Mouse (Mus musculus): ENCODE results near the gene Myo5a.
"Not testable (repeated sequence)": the region's sequence is repeated elsewhere in the genome, so short reads cannot be mapped to it uniquely, and the experiment has no call there.

The Myo5a gene

GRCm38 (mm10) chr9:75209246-75209645 is 138.4 kb downstream of the Myo5a start:
- no peak for DNase-seq

GRCm38 (mm10) chr9:75210269-75210668 is 139.5 kb downstream of the Myo5a start:
- no peak for DNase-seq

GRCm38 (mm10) chr9:75214743-75215413 is 144.1 kb downstream of the Myo5a start:
- no peak for DNase-seq

GRCm38 (mm10) chr9:75219942-75220341 is 149.1 kb downstream of the Myo5a start:
- no peak for DNase-seq

- DNase-seq, result peak; percentile 17
These were observed 150.8 kb downstream of the Myo5a start for GRCm38 (mm10) chr9:75221420-75222287.

GRCm38 (mm10) chr9:75231841-75232746 is 161.3 kb downstream of the Myo5a start, which contains the start of gene Myo5c:
Gene Myo5c (plus strand): TSS chr9:75232020.
- DNase-seq, result peak; percentile 27

GRCm38 (mm10) chr9:75232860-75233259 is 162.0 kb downstream of the Myo5a start:
- DNase-seq, result no peak

GRCm38 (mm10) chr9:75234271-75234741 is 163.5 kb downstream of the Myo5a start:
- no peak for DNase-seq

GRCm38 (mm10) chr9:75234983-75235627 is 164.3 kb downstream of the Myo5a start:
- no peak for DNase-seq

GRCm38 (mm10) chr9:75235696-75236095 is 164.9 kb downstream of the Myo5a start:
- no peak for DNase-seq

- DNase-seq, result no peak
These were observed 165.8 kb downstream of the Myo5a start for GRCm38 (mm10) chr9:75236416-75237308.

GRCm38 (mm10) chr9:75238179-75238578 is 167.4 kb downstream of the Myo5a start:
- no peak for DNase-seq

- no peak for DNase-seq
These were observed 172.2 kb downstream of the Myo5a start for GRCm38 (mm10) chr9:75243052-75243451.

GRCm38 (mm10) chr9:75243730-75244406 is 173.1 kb downstream of the Myo5a start:
- DNase-seq, result no peak

- no peak for DNase-seq
These were observed 173.7 kb downstream of the Myo5a start for GRCm38 (mm10) chr9:75244527-75244926.

GRCm38 (mm10) chr9:75246080-75246930 is 175.5 kb downstream of the Myo5a start:
- peak; percentile 16 for DNase-seq

GRCm38 (mm10) chr9:75247870-75248269 is 177.1 kb downstream of the Myo5a start:
- DNase-seq, result no peak

GRCm38 (mm10) chr9:75248359-75248758 is 177.5 kb downstream of the Myo5a start:
- DNase-seq, result no peak

GRCm38 (mm10) chr9:75248874-75249273 is 178.1 kb downstream of the Myo5a start:
- no peak for DNase-seq

- DNase-seq, result not testable (repeated sequence)
These were observed 182.3 kb downstream of the Myo5a start for GRCm38 (mm10) chr9:75253158-75253557.

All from thymus, postnatal 4 days (tissue).